Mouse (Mus musculus) adrenal gland, postnatal 25 days (tissue): Measurements from ENCODE around the gene Mob4. TPM values are rescaled to one million over a fixed set of nuclear protein-coding genes. Genes with fewer than 3 reads are reported as not detected.

Experiments used
- DNase-seq: peaks from one replicate; pipeline ENCODE4 v3.0.0; 2021; ENCODE audit warnings: mixed read lengths
- total RNA-seq: library from RNA; stranded (reverse); gene quantifications from 2 replicates; pipeline ENCODE4 v1.2.3, GENCODE M21; 2021

The Mob4 gene
- total RNA-seq, 1 experiment from 2014 or later = 227 TPM

DNA sequence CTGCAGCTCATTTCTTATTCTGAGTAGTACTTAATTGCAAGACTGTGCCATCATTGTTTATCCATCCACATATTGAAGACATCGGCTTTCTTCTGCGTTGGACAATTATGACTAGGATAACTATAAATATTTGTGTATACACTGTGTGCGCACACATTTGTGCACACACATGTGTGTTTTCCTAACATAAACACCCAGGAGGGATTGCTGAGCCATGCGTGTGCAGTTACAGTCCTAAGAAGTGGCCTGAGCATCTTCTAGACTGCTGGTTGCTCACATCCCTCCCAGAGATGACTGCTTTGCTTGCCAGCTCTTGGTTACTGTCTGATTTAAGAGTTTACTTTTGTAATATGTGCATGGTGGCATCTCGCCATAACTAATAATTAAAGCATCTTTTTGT, 51.4 kb downstream of the Mob4 start:
- DNase-seq = no peak

DNA sequence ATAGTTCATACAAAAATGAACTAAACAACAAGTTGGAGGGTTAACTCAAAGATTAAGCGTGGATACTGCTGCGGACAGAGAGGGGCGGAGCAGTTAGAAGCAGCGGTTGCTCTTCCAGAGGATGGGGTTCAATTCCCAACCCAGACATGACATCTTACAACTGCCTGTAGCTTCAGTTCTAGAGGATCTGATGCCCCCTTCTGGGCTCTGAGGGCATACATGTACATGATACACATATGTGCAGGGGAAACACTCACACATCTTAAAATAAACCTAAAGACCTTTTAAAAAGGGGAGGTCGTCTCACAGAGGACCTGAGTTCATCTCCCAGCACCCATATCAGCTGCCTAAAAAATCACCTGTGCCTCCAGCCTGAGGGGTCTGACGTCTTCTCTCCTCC, 54.7 kb downstream of the Mob4 start:
- DNase-seq = no peak

DNA sequence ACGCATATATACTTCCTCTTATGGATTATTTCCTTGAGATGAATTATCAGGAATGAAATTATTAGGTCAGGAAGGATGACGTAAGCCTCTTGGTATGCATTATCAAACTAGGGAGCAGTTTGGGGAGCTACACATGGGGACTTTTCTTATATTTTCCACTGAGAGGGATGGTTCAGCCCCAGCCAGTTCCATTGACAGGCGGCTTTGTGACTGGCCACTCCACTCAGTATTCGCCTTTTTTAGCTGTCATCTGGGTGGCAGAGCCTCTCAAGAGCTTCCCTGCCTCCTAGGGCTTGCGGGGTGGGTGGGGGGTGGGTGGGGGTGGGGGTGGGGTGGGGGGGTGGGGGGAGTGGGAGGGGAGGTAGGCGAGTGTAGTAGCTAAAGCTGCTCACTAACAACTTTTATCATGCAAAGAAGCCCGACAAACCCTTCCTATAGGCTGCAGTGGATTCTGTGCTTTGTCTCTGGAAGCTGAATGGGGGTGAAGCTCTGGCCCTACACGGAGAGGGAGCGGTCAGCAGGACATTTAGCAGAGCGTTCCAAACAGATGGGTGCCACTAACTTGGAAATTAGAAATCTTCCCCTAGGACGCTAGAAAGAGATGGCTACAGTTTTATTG, 55.7 kb downstream of the Mob4 start:
- DNase-seq = no peak

DNA sequence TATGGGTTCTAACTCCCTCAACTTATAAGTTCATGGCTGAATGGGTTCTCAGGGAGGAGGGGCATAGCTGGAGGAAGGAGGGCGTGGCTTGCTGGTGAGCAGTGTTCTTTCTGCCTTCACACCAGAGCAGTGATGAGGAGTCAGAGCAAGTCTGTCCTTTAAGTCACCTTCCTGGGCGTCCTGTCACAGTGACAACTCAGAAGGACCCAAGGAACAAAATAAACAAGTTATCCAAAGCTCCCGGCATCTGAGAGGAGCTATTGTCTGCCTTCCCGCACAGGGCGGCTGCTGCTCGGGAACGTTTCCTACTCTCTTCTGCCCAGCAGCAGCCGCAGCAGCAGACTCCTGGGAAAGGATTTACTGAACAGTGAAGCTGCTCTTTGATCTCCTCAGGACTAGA, 61.0 kb downstream of the Mob4 start:
- no peak for DNase-seq

GRCm38 (mm10) chr1:55192824-55193223, 61.8 kb downstream of the Mob4 start:
- peak; percentile 63 for DNase-seq

- DNase-seq = peak; percentile 63
Measured at GRCm38 (mm10) chr1:55193316-55193715, 62.3 kb downstream of the Mob4 start.

GRCm38 (mm10) chr1:55194064-55194915, 63.3 kb downstream of the Mob4 start:
- DNase-seq = peak; percentile 56

- no peak for DNase-seq
Measured at GRCm38 (mm10) chr1:55195021-55195420, 64.0 kb downstream of the Mob4 start.

- no peak for DNase-seq
Measured at GRCm38 (mm10) chr1:55196327-55197003, 65.4 kb downstream of the Mob4 start.

DNA sequence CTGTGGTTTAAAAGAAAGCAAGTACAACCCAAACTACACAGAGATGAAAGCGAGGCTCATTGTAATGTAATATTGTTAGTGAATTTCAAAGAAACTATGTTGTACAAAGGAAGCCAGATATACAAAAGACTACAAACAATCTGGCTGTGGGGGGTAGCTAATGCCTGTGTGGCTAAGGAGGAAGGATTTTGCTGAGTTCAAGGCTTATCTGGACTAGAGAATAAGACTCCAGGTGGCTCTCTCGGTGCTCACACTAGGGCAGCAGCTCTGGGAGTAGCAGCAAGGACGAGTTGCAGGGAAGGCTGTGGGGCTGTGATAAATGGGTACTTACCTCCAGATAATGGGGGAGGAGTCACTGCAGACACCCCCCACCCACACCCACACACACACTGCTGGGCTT, 67.7 kb downstream of the Mob4 start:
- no peak for DNase-seq

GRCm38 (mm10) chr1:55201850-55202752, 71.1 kb downstream of the Mob4 start:
- peak; percentile 56 for DNase-seq

Other genes with a start within 250 kb of the Mob4 start
- 13.1 and 20.4 TPM in 2 replicates for gene Ankrd44, start 204.8 kb upstream of the Mob4 start, total RNA-seq
- gene Sf3b1, start 103.8 kb upstream of the Mob4 start, total RNA-seq = 134 and 161 TPM in 2 replicates
- 64.2 and 77.0 TPM in 2 replicates for gene Coq10b, start 78.5 kb upstream of the Mob4 start, total RNA-seq
- 656 and 863 TPM in 2 replicates for gene Hspe1, start 43.1 kb upstream of the Mob4 start, total RNA-seq
- gene Hspd1, start 43.0 kb upstream of the Mob4 start, total RNA-seq = 1,323 and 1,476 TPM in 2 replicates
- 15.5 and 20.0 TPM in 2 replicates for gene Rftn2, start 95.6 kb downstream of the Mob4 start, total RNA-seq
- 6.9 and 8.1 TPM in 2 replicates for gene Mars2, start 105.9 kb downstream of the Mob4 start, total RNA-seq
- 0.70 TPM in 1 of 2 replicates, not detected in the other for gene Boll, start 232.2 kb downstream of the Mob4 start, total RNA-seq